Mouse (Mus musculus): Measurements from ENCODE around the gene Rab42.
"Not testable (repeated sequence)": the region's sequence is repeated elsewhere in the genome, so short reads cannot be mapped to it uniquely, and the experiment has no call there.

The Rab42 gene

DNA sequence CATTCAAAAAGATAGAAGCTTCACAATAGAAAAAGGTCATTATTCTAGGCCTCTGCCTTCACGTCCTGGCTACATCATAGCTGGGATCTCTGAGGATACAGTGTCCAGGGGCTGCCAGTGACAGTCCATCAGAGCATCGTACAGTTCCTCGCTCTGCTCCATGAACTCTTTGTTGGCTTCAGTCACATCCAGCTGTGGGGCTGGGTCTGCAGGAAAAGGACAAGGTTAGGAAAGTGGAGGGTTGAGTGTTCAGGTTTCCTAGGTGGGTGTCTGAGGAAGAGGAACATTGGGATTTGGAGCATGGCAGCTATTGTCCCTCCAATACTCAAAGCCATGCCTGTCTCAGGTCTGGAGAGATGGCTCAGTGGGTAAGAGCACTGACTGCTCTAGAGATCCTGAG lies 8.6 kb upstream of the Rab42 start:
- no peak for DNase-seq (ENCODE audit: low spot score)

DNA sequence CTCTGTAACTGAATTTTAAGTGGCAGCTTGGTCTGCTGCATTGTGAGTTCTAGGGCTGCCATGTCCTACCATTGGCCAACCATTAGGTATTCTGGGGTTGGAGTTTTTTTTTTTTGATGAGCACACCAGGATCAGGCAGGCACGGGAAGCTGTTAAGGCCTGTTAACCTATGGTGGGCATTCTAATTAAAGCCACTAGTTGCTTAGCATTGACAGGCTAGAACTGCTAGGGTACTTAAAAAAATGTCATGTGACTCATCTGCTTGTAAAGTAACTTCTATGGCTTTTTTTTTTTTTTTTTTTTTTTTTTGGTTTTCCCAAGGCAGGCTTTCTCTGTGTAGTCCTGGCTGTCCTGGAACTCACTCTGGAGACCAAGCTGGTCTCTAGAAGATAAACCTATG lies 8.0 kb upstream of the Rab42 start:
- DNase-seq (ENCODE audit: low spot score) = no peak

DNA sequence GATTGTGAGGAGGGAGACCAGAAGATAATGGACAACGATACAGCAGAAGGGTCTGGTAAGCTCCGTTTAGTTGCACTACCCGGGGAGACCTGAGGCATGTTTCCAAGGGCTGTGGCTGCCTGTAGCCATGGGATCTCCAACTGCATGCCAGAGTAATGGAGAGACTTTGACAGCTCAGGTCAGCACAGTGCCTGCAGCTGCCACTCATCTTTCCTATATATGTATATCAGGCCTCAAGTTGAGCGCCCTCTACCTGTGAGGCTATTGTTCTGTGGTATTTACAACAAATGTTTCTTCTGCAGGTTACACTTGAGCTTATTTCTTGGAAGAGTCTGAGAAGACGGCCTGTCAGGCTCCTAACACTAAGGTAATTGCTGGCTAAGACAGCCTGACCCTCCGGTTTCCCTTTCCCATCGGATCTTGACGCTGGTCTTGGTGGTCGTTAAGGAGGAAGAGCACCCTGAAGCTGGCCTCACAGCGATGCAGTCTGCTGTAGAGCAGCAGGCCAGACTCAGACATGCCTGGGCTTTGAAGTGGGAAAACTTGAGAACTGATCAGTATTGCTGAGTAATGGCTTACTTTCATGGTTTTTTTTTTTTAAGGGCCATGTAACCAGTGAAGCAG lies 6.8 kb upstream of the Rab42 start:
- peak; percentile 63 for DNase-seq (ENCODE audit: low spot score)

DNA sequence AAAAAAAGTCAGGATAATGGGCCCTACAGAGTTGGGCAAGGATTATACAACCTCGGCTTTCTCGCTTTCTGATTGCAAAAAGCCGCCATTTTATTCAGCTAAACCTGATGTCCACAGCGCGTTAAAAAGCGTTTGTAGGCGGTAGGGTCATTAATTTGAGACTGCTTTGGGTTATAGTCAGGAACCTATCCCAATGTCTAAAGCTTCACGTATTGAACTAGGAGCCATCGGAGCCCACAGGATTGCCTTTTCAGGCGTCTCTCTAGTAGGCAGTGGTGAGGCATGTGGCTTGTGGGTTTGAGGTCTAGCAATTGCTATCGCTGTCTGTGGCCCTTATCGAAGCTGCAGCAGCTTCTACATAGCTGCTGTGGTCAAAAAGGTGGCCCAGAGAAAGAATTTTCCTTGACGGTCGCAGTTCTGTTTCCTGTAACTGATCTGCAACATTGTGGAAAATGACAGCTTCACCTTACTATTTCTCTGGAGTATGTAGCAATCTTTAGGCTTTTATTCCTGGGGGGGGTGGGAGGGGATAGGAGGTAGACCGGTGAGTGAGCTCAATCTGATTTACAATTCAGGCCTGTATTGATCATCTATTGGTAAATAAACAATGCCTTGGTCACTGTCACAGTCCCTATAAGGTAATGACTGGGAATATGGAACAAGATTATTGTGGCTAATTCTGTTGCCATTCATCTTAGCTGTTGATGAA lies 6.1 kb upstream of the Rab42 start:
- no peak for DNase-seq (ENCODE audit: low spot score)

DNA sequence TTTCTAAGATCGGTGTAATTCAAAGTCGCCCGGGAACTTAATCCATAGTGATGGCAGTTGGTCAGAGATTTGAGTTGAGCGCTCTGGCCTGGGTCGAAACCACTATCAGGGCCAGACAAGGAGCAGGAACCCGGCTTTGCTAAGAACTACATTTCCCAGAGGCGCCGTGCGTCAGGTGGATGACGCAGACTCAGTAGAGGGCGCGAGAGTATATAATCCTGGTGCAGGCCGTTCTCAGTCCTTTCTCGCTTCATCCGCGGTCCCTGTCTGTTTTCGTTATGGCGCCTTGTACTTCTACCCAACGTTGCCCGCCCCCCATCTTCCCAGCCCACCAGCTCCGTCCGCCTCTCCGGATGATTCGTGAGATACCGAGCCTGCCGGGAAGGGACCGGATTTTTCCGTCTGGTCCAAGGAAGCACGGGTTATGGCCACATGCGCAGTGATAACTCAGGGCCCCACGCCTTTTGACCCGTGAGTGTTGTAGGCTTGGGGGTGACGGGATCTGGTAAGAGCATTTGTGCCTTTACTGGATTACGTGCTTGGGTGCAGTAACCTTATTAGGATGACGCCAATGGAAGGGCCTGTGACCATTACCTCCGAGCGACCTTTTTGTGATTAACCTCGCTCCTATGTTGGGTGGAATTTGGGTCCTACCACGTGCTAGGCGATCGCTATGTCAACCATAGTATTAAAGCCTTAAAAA lies 5.4 kb upstream of the Rab42 start:
- peak; percentile 91 for DNase-seq (ENCODE audit: low spot score)

DNA sequence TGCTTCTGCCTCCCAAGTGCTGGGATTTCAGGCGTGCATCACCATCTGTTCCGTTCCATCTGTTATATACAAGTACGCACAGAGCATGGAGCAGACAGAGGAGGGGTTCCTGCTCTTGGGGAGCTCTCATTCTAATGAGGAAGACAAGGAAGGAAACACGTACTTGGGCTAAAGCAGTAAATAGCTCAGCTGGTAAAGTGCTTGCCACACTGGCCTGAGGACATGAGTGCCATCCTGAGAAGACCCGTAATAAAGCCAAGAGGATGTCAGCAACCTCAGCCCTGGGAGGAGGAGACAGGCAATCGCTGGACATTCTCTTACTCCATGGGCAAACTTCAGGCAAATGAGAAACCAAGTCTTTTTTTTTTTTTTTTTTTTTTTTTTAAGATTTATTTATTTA lies 2.8 kb upstream of the Rab42 start:
- DNase-seq (ENCODE audit: low spot score) = no peak

DNA sequence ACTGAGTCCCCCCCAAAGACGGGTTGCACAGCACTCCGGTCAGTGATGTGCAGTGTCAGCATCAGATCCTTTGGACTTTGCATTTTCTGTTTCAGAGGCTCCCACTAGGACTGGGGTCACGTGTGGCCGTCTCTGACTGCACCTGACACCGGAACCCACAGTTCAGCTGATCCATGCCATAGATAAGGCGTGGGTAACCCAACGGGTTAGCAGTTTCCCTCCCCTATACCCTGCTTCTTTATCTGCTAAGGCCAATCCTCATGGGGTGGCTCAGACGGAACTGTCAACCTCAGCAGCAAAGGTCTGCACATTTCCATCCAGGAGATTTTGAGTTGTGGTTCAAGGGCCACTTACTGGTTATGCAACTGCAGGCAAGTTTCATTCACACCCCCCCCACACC lies 2.1 kb upstream of the Rab42 start:
- no peak for DNase-seq (ENCODE audit: low spot score)

DNA sequence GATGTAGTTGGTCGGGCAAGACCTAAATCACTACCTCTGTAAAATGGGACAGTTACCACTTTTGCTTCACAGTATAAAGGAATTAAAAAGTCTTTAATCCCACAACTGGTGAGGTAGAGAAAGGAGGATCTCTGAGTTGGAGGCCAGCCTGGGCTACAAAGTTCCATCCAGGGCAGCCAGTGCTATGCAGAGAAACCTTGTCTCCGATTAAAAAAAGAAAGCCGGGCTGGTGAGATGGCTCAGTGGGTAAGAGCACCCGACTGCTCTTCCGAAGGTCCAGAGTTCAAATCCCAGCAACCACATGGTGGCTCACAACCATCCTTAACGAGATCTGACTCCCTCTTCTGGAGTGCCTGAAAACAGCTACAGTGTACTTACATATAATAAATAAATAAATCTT lies 299 bp upstream of the Rab42 start:
- DNase-seq (ENCODE audit: low spot score) = not testable (repeated sequence)

DNA sequence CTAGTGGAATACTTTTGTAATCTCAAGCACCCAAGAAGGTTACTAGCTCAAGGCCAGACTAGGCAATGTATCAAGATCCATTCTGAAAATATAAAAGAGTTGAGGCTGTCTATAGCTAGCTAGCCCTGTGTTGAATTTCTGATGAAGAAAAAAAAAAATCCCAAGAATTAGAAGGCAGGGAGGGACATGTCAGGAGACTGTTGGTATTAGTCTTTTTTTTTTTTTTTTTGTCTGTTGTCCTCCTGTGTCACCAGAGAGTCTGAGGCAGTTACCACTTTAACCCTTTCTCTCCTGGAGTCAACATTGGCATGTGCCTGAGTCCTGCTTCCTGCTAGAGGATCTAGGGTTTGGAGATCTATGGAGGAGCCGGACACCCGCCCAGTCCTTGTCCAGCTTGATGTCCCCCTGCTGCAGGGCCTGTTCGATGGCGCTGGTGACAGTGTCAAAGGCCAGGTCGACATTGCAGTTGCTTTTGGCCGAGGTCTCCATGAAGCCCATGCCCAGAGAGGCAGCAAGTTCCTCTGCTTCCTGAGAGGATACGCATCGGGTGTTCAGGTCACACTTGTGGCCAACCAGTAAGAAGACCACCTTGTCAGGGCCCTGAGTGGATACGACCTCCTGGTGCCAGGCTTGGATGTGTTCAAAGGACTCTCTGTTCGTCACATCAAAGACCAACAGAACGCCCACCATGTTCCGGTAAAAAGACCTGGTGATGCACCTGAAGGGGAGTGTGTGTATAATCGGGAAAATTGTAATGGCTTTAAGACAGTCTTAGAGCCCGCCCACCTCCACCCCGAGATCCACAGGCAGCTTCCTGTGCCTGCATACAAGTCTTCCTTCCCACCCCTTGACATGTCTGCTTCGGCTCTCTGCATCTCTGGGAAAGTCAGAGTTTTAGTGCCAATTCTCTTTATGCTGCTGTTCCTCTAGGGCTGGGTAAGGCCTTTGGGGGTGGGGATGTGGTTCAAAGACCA lies 933 bp downstream of the Rab42 start:
- DNase-seq (ENCODE audit: low spot score) = no peak

DNA sequence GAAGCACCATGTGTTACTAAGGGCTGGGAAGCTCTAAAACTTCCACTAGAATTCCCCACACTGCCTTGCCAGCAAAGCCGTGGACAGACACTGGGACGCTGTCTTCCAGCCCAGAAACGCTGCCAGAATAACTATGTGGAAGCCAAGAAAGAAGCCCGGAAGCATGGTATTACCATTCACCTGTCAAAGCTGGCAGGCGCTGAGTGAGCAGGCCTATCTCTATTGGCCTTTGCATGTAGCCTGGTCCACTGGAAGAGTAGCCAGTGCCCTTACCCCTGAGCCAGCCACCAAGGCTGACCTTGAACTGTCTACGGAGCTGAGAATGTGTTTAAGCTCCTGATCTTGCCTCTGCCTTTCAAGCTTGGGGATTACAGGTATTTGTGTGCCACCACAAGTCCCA lies 1.7 kb downstream of the Rab42 start:
- DNase-seq (ENCODE audit: low spot score) = no peak

DNA sequence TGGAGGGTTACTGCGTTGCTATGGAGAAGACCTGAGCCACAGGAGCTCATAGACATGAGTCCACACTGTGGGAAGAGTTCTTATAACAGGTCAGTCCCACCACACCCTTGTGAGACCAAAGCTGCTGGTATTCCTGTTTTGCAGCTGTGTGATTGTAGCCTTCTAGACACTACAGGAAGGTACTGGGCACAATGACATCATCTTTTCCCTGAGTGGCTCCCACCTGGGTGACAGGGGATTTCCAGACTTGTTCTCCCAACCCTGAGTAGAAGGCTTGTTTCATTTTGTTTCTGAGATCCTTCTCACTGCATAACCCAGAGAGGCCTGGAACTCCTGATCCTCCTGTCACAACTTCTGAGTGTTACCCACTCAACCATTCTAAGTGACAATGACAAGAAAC lies 3.3 kb downstream of the Rab42 start:
- DNase-seq (ENCODE audit: low spot score) = no peak

DNA sequence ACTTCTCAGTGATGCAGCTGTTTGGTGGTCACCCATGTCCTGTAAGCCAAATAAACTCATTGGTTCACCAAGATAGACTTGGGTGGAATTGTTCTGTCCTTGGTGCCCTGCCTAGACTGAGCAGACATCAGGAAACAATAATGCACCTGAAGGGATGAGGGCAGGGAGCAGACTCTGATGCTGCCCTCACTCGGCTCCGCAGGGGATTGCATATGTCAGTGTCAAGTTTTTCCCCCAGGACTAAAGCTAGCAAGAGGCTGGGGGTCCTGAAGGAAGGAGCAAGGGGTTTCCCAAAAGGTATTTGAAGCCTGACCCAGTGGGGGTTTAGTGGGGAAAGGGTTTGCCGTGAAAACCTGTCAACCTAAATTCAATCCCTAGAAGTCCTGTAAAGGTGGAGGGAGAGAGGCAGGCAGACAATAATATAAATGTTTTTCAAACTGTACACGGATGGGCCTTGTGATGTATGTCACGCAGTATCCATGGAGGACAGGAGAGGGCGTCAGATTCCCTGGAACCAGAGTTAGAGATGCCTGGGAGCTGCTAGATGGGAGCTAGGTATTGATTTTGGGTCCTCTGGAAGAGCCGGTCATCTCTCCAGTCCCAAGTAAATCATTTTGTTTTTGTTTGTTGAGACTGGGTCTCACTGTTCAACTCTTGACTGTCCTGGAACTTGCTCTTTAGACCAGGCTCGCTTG lies 7.3 kb downstream of the Rab42 start:
- DNase-seq (ENCODE audit: low spot score) = no peak

DNA sequence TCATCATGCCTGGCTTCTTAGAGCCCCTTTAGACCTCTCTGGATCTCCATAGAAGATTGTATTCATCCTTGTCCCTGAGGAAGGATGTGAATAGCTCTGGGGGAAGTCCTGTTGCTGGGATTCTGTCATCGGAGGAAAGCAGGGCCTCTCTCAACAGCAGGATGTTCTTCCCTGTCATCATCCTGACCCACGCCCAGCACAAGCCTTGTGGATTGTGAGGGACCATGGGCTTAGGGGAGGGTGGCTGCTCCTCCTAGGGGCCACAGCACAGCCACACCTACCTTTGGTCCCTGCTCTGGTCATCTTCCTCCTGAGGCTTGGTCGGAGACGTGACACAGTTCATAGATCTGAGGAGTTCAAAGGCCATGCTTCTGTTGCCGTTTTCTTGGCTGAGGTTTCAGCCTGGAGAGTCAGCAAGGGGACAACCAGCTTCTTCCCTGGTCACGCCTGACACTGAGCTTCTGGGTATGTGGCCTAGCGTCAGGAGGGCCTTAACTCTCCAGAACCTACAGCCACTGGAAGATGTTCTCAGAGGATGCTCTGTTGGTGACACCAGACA lies 9.4 kb downstream of the Rab42 start:
- no peak for DNase-seq (ENCODE audit: low spot score)

DNA sequence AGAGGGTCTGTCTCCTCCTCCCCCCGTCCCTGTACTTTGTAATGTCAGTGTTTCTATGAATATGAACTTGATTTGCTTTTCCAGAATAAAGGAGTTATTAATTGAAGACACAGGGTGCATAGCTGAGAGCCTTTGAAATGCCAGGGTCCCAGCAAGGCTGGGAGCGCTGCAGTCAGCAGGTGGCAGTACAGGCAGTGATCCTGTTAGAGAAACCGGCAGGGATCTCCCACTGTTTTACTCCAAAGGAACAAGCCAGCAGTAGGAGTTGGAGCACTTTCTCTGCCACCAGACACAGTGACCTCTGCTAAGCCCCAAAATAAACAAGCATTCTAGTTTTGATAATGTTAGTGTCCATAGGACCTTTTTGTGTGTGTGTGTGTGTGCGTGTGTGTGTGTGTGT lies 10.2 kb downstream of the Rab42 start:
- peak; percentile 43 for DNase-seq (ENCODE audit: low spot score)

DNA sequence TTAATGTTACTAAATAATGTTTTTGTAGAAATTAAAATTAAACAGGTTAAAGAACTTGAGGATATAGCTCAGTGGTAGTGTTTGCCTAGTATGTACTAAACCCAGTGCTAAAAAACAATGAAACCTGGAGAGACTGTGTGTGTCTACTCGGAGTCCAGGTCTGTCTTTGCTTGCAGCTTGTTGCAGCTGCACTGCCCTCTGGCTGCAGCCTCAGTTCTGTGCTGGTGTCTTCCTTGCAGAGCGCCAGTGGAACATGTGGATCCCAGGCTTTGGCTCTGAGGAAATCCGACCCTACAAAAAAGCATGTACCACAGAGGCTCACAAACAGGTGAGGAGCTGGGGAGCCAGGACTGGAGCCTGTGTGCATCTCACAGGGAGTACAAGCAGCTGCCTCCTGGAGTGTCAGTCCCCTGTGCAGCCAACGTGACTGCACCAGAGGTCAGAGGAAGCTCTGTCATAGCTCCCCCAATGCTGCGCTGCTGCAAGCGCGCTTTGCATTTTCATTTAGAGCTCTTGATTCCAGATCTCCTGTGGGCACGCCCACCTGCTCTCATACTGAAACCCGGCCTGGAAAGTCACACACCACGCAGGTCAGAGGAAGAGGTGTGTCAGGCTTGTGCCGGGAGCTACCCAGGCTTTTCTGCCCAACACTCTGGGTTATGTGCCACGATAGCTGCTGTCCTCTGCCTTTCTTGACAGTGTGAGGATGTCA lies 11.4 kb downstream of the Rab42 start:
- DNase-seq (ENCODE audit: low spot score) = no peak

DNA sequence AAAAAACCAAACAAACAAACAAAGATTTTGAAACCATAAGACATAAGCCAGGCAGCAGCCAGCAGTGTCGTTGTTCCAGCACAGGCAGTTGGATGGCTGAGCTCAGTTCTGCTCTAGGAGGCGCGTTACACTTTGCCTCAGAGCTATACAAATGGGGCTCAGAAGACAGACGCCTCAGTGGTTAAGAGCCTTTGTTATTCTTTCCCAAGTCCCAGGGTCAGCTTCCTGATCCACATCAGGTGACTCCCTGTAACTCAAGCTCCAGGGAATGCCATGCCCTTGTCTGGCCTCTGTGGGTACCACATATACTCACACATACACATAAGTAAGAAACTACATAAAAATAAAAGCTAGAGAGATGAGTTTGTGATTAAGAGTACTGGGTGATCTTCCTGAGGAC lies 12.1 kb downstream of the Rab42 start:
- no peak for DNase-seq (ENCODE audit: low spot score)

DNA sequence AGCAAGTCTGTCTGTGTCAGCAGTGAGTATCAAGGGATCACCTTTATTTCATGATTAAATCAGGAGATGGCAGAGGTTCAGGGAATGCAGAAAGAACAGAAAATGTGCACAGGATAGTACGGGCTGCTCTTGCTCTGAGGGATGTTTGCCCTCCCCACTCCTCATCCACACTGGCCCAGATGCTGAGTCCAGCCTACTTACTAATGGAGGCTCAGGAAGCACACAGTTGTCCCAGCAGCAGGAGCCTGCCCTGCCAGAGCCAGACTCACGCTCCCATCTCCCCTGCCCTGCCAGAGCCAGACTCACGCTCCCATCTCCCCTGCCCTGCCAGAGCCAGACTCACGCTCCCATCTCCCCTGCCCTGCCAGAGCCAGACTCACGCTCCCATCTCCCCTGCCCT lies 14.3 kb downstream of the Rab42 start:
- DNase-seq (ENCODE audit: low spot score) = not testable (repeated sequence)

DNA sequence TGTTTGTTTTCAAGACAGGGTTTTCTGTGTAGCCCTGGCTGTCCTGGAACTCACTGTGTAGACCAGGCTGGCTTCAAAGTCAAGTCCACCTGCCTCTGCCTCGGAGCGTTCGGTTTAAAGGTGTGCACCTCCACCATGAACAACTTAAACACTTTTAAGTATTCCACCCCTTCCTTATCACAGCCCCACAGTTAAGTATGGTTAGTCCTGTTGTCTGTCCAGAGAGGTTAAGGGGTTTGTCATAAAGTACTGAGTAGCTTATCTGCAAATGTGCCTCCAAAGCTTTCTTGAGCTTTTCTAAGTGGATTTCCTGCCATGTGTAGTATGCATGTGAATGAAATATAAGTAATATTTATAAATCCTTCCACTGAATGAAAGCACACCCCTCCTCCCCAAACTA lies 27.2 kb downstream of the Rab42 start:
- DNase-seq (ENCODE audit: low spot score) = no peak

DNA sequence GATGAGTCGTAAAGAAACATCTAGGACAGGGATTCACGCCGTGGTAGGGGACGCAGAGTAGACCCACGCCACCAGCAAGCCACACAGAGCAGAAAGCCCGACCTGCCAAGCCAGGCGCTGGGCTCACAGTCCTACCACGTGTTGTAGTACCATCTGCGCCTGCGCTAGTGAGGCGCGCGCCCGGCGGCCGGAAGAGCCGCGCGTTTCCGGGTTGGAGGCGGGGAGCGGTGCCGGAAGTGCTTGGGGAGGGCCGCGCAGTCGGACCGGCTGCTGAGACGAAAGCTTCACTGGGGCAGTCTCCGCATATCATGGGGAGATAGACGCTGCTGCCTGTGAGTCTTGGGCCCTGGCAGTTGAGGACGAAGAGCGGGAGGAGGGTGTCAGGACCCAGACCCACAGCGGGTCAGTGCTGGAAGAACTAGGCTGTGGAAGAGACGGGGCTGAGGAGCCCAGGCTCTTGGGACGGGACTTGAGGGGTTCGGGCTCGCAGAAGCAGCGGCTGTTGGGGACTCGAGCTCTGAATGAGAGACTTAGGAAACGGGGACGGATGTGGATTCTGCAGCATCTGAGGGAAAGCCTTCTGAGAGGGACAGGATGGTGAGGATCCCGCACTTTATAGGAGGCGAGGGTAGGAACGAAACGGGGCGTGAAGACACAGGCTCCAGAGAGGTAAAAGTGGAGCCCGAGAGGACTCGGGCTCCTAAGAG lies 28.9 kb downstream of the Rab42 start, which contains the start of gene Taf12:
Taf12 (plus strand) TSS at position 220 of the 707 bp plus-strand sequence.
- peak; percentile 91 for DNase-seq (ENCODE audit: low spot score)

DNA sequence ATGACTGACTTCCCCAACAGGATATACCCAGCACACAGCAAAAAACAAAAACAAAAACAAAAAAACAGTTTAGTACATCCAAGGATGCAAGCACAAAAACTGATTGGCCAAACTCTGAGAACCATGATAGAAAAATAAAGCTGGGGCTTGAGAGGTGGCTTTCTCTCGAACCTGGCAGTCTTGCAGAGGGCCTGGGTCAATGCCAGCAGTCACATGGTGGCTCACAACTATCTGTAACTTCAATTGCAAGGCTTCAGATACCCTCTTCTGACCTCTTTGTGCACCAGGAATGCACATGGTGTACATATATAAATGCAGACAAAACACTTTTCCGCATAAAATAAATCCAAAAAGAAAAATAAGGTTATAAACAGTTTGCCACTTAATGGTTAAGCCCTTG lies 30.0 kb downstream of the Rab42 start:
- DNase-seq (ENCODE audit: low spot score) = peak; percentile 18
